Mouse (Mus musculus): Measurements from ENCODE around the gene Ppp1r35.

DNA sequence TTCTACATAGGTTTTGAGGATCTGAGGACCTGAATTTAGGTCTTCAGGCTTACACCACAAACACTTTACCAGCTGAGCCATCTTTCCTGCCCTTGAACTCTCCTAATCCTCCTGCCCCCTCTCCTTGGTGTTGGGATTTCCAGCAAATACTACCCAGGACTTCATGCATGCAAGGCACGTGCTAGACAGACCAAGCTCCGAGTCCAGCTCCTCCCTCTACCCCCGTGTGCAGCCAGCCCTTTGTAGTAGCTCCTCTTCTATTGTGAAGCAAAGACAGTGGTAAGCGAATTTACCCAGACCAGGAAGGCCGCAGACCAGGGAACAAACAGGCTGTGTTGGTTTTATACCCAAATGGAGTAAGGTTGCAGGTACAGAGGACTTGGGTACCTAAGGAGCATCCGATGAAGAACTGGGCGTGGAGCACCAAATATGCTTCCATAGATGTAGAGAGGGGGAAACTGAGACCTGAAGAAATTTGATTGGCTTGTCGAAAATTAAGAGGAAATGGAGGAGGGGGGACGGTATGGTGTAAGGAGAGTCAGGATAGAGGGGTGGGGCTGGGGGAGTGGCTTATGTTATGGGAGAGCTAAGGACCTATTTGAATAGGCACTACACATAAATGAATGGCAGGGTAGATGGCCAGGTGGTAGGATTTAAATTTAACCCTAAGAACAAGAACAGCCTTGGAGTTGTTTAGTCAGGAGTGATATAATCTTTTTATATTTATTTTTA lies 13.9 kb upstream of the Ppp1r35 start:
- TF ChIP-seq POLR2A (IDR thresholded peaks at IDR 0.05; ENCODE audit: control insufficient read depth, extremely low read depth, insufficient read depth, low read length, poor library complexity) (no peak), CTCF (IDR thresholded peaks at IDR 0.05; ENCODE audit: borderline replicate concordance, control insufficient read depth, extremely low read depth, insufficient read depth, low read length, poor library complexity) (no peak)

Measured in thymus, adult 2 months (tissue).